Mouse (Mus musculus): ENCODE measurements around the gene Traf3.
A peak's percentile ranks its signal among the peaks of the same experiment; 100 is the strongest.

Traf3 gene

GRCm38 (mm10) chr12:111165831-111166591, at the start of gene Traf3:
Gene Traf3, plus strand, starts transcription at chr12:111166370.
- peak; percentile 80 to 82 for DNase-seq

- DNase-seq = no peak
These were observed 46.6 kb upstream of the Traf3 start for GRCm38 (mm10) chr12:111119506-111120085.

- DNase-seq = no peak
These were observed 45.1 kb upstream of the Traf3 start for GRCm38 (mm10) chr12:111120976-111121645.

- DNase-seq = no peak
These were observed 43.8 kb upstream of the Traf3 start for GRCm38 (mm10) chr12:111122332-111122852.

- no peak for DNase-seq
These were observed 41.4 kb upstream of the Traf3 start for GRCm38 (mm10) chr12:111124601-111125260.

- no peak for DNase-seq
These were observed 40.5 kb upstream of the Traf3 start for GRCm38 (mm10) chr12:111125666-111126065.

- DNase-seq = no peak
These were observed 32.0 kb upstream of the Traf3 start for GRCm38 (mm10) chr12:111134169-111134568.

GRCm38 (mm10) chr12:111134791-111135733, 31.1 kb upstream of the Traf3 start:
- DNase-seq = no peak

GRCm38 (mm10) chr12:111135953-111136352, 30.2 kb upstream of the Traf3 start:
- DNase-seq = no peak

GRCm38 (mm10) chr12:111137079-111137478, 29.1 kb upstream of the Traf3 start:
- peak in 1 of 2 experiments; percentile 41 for DNase-seq

- DNase-seq = peak in 1 of 2 experiments; percentile 28
These were observed 23.1 kb upstream of the Traf3 start for GRCm38 (mm10) chr12:111143005-111143508.

GRCm38 (mm10) chr12:111143509-111144063, 22.6 kb upstream of the Traf3 start:
- no peak for DNase-seq

- DNase-seq = no peak
These were observed 21.6 kb upstream of the Traf3 start for GRCm38 (mm10) chr12:111144598-111144997.

GRCm38 (mm10) chr12:111145269-111145668, 20.9 kb upstream of the Traf3 start:
- no peak for DNase-seq

- no peak for DNase-seq
These were observed 16.5 kb upstream of the Traf3 start for GRCm38 (mm10) chr12:111149495-111150235.

GRCm38 (mm10) chr12:111150236-111150596, 16.0 kb upstream of the Traf3 start:
- DNase-seq = peak; percentile 41 to 69

- no peak for DNase-seq
These were observed 14.6 kb upstream of the Traf3 start for GRCm38 (mm10) chr12:111151422-111152156.

GRCm38 (mm10) chr12:111152579-111152978, 13.6 kb upstream of the Traf3 start:
- DNase-seq = no peak

GRCm38 (mm10) chr12:111152981-111153710, 13.0 kb upstream of the Traf3 start:
- DNase-seq = no peak
